Mouse (Mus musculus) erythroblast, embryonic 14.5 days (primary cell): ENCODE data around the gene Selenom. TPM values are rescaled to one million over a fixed set of nuclear protein-coding genes. Genes with fewer than 3 reads are reported as not detected.

Source experiments
- H3K27me3 ChIP-seq: 2 replicates; pipeline ENCODE4 v1.6.1; 2012; ENCODE audit warnings: inconsistent platforms; ENCODE audit not compliant: control insufficient read depth
- H3K36me3 ChIP-seq: 2 replicates; pipeline ENCODE4 v1.6.1; 2012; ENCODE audit warnings: mild to moderate bottlenecking, inconsistent platforms; ENCODE audit not compliant: control insufficient read depth
- H3K4me1 ChIP-seq: 2 replicates; pipeline ENCODE4 v1.6.1; 2012; ENCODE audit warnings: inconsistent platforms; ENCODE audit not compliant: control insufficient read depth
- H3K4me3 ChIP-seq: replicated peaks from 2 replicates; pipeline ENCODE3; 2012; ENCODE audit warnings: moderate library complexity, mild to moderate bottlenecking, inconsistent platforms
- H3K9me3 ChIP-seq: 2 replicates; pipeline ENCODE4 v1.6.1; 2012; ENCODE audit warnings: low read length, inconsistent platforms, mixed read lengths; ENCODE audit not compliant: control insufficient read depth
- GATA1 ChIP-seq: IDR thresholded peaks from 2 replicates; pipeline ENCODE4 v1.6.1; 2012; ENCODE audit warnings: low read length, inconsistent platforms, mixed read lengths
- TAL1 ChIP-seq: IDR thresholded peaks from 3 replicates; pipeline ENCODE4 v1.6.1; 2012; ENCODE audit warnings: low read length, inconsistent platforms, mixed read lengths
- polyA plus RNA-seq: library from polyadenylated mRNA; stranded (reverse); fragments of >175 nt; gene quantifications from 2 replicates; pipeline ENCODE4 v1.2.3, GENCODE M21; 2012

Gene Selenom
- 0.37 and 0.41 TPM in 2 replicates for polyA plus RNA-seq

DNA sequence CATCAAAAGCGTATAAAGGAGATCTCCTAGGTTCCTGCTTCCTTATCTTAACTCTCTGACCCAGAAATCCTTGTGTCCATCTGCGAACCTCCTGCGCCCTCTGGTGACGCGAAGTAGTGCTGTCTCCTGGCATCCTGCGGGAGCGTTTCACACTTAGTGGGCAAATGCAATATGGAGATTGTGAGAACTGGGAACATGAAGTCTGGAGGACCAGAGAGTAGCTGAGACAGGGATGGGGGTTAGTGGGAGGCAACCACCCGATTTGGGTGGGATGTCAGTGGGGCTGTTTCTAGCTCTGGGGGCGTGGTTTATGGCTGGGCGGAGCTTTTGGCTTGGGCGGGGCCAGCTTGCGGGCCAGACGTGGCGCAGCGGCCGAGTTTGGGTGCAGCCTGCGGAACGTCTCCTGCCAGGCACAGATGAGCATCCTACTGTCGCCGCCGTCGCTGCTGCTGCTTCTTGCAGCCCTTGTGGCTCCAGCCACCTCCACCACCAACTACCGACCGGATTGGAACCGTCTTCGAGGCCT is at the start of gene Selenom:
Selenom (plus strand) TSS at position 156 of the 526 bp plus-strand sequence.
- Histone ChIP-seq H3K27me3 (peaks cover 45% of the 10 kb centered on the region), H3K36me3 (no peaks in the 10 kb centered on the region), H3K9me3 (no peaks in the 10 kb centered on the region), H3K4me3 (peak within 1 kb of the TSS; percentile 59), H3K4me1 (peaks cover 13% of the 10 kb centered on the region)
- TF ChIP-seq GATA1: no peak
- no peak for TF ChIP-seq TAL1

DNA sequence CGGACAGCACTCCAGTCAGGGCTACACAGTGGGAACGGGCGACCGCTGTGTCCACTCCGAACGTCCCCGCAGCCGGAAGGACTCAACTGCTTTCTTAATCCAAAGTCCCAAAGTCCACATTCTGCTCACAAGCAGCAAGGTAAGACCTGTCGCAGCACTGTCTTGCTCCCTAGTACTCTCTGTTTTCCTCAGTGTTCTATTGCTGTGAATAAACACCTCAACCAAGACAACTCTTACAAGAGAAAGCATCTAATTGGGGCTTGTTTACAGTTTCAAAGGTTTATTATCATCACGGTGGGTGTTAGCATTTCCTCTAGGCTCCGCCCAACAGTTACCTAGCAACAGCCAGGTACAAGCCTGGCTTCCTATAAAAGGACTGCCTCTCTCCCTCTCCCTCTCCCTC is 43.0 kb upstream of the Selenom start:
- Histone ChIP-seq H3K4me1 (no peaks in the 10 kb centered on the region), H3K9me3 (no peaks in the 10 kb centered on the region), H3K36me3 (no peaks in the 10 kb centered on the region), H3K4me3 (no peak overlapping the region), H3K27me3 (no peaks in the 10 kb centered on the region)
- TF ChIP-seq TAL1 (no peak), GATA1 (no peak)

DNA sequence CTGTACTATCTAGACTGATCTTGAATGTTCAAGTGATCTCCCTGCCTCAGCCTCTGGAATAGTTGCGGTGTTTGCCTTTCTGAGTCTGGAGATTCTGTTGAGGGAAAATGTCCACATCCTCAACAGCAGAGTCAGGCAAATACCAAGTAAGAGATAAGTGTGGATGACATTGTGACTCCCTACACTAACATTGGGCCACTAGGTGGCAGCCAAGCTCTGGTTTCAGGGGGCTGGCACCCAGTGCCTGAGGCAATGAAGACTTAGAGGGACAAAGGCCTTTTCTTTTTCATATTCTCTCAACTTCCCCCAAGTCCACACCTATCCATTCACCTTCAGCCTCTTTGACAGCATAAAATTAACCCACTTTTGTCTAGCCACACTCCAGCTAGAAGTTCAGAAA is 42.0 kb upstream of the Selenom start:
- Histone ChIP-seq H3K4me3 (no peak overlapping the region), H3K36me3 (no peaks in the 10 kb centered on the region), H3K4me1 (no peaks in the 10 kb centered on the region), H3K27me3 (no peaks in the 10 kb centered on the region), H3K9me3 (no peaks in the 10 kb centered on the region)
- TF ChIP-seq GATA1 (no peak), TAL1 (no peak)

DNA sequence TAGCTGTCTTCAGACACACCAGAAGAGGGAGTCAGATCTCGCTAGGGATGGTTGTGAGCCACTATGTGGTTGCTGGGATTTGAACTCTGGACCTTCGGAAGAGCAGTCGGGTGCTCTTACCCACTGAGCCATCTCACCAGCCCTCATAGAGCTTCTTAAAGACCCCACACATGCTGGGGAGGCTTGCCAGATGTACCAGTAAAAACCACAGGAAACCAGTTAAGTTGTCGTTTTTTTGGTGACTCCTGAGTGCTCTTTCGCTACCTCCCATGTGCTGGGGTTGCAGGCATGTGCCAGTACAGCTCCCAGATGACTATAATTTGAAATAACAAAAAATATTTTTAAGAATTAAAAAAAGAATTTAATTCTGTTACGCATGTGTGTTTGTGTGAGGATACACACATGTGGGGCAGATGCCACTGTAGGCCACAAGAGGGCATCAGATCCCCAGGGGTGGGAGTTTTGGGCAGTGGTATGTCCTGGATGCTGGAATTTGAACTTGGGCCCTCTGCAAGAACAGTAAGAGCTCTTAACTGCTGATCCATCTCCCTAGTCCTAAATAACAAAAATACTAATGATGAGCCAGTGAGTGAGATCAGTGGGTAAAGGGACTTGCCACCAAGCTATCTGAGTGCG is 39.9 kb upstream of the Selenom start:
- H3K4me1 ChIP-seq: no peaks in the 10 kb centered on the region
- no peaks in the 10 kb centered on the region for H3K36me3 ChIP-seq
- TF ChIP-seq GATA1 (no peak), TAL1 (no peak)
- no peaks in the 10 kb centered on the region for H3K9me3 ChIP-seq
- H3K27me3 ChIP-seq: no peaks in the 10 kb centered on the region
- H3K4me3 ChIP-seq: no peak overlapping the region

DNA sequence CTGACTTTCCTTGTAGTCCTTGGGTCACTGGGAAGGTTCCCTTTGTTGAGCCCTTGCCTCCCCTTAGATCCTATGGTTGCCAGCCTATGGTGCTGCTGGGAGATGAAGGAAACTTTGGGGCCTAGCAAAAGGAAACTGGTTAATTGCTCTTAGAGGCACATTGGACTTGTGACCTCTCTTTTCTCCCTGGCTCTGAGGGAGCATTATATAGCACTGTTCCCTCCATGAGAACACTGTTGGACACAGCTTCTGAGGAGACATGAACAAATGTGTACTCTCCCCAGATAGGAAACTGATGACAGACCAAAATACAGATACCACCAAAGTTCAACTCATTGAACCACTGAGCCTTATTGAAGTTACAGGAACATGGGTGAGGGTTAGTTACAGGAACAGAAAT is 39.0 kb upstream of the Selenom start:
- Histone ChIP-seq H3K9me3 (no peaks in the 10 kb centered on the region), H3K27me3 (no peaks in the 10 kb centered on the region), H3K36me3 (no peaks in the 10 kb centered on the region), H3K4me3 (no peak overlapping the region), H3K4me1 (no peaks in the 10 kb centered on the region)
- no peak for TF ChIP-seq GATA1
- TF ChIP-seq TAL1: no peak

DNA sequence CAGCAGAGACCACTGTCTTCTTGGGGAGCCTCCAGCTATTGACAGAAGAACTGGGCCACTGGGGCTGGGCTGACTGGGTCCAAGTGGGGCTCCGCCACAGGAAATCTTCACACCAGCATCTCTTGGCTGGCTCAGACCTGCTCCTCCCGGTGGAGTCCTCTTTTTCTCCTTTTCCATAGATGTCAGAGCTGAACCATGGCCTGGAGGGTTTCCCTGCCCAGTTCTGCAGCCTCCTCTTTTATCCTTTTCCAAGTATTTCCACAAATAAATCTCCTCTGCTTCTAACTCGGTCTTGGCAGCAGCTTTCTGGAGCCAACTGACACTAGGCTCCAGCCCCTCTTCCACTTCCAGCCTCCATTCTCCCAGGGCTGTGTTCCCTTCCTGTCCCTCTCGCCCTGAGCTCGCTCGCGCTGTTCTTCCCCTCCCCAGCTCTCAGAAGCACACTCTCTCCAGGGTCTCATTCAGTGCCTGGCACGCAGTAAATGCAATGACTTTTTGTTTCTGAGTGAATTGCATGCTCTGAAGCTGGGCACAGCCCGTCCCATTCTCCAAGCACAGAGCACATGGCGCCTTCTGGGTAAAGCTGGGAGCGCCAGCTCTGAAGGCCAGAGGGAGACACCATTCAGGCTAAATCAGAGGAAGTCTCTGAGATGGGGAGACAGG is 30.4 kb upstream of the Selenom start:
- Histone ChIP-seq H3K9me3 (no peaks in the 10 kb centered on the region), H3K4me3 (no peak overlapping the region), H3K4me1 (peaks cover under 1% of the 10 kb centered on the region; the same call in 1 of the 2 replicates), H3K27me3 (no peaks in the 10 kb centered on the region), H3K36me3 (no peaks in the 10 kb centered on the region)
- TF ChIP-seq TAL1 (no peak), GATA1 (no peak)

DNA sequence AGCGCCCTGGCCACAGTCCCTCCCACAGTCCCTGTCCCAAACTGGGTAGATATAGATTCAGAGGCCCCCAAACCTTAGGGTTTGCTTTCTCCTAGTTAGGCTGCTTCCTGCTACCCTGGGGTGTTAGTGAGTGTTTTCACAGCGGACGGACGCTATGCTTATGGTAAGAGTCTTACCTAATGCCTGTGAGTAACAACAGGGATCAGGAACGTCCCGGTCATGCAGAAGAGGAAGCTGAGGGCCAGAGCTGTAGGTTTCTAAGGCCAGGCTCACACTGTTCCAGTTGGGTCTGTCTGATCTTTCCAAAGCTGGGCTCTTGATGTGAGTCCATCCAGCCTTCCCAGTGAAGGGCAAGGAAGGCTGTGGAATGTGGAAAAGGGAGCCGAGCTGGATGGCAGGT is 28.1 kb upstream of the Selenom start:
- H3K9me3 ChIP-seq: no peaks in the 10 kb centered on the region
- no peaks in the 10 kb centered on the region for H3K36me3 ChIP-seq
- peaks cover 2% of the 10 kb centered on the region for H3K4me1 ChIP-seq
- no peak overlapping the region for H3K4me3 ChIP-seq
- TF ChIP-seq GATA1 (no peak), TAL1 (no peak)
- no peaks in the 10 kb centered on the region for H3K27me3 ChIP-seq

DNA sequence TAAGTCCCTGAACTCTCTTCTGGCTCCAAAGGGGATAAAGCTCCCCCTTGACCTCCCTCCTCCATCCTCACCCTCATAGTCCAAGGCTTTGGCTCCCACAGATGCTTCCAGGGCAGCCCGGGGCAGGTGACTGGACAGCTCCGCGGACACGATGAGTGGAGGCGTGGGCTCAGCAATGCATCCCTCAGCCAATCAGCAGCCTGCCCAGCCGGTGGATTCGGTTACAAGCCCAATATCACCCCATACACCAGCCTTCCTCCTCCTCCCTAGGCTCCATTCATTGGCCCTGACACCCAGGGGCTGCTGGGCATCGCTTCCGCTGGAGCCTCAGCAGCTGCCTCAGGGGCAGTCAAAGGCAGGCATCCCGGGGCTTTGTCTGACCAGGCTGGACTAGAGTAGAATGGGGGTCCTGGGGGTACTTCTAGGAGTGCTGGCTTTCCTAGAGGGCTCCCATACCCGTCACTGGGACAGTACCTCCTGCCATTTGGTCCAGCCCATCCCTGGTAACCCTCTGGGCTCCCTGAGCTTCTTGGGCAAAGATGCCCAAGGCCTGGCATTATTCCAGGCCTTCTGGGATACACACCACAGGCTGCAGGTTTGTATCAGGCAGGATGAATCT is 26.4 kb upstream of the Selenom start, which contains the start of gene Pla2g3:
Pla2g3 (plus strand) TSS at position 333 of the 619 bp plus-strand sequence.
- Histone ChIP-seq H3K4me3 (no peak within 1 kb of the TSS), H3K9me3 (no peaks in the 10 kb centered on the region), H3K4me1 (peaks cover 2% of the 10 kb centered on the region), H3K36me3 (no peaks in the 10 kb centered on the region), H3K27me3 (no peaks in the 10 kb centered on the region)
- no peak for TF ChIP-seq GATA1
- no peak for TF ChIP-seq TAL1

DNA sequence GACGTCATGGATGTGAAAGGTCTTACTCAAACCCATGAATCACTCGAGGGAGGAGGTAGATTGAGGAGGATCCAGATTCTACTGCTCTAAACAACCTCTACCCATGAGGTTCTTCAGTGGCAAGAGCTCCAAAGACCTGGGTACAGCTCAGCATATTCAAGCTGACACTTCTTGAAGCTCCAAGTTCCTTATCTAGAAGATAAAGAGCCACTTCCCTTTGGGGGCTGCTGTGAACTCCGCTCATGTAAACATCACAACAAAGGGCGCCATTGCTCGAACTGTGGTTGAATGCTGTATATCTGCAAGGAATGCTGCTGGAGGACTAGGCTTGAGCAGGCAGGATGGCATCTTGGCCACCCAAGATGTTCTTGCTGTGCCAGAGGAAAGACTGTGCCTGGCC is 25.4 kb upstream of the Selenom start:
- no peak for TF ChIP-seq GATA1
- no peak for TF ChIP-seq TAL1
- Histone ChIP-seq H3K27me3 (no peaks in the 10 kb centered on the region), H3K9me3 (no peaks in the 10 kb centered on the region), H3K36me3 (no peaks in the 10 kb centered on the region), H3K4me1 (peaks cover 2% of the 10 kb centered on the region), H3K4me3 (no peak overlapping the region)
